Mouse (Mus musculus): ENCODE results near the gene 9930111J21Rik2. TPM values are rescaled to one million over a fixed set of nuclear protein-coding genes. Genes with fewer than 3 reads are reported as not detected.

The 9930111J21Rik2 gene
- polyA plus RNA-seq, 1 experiment from 2014 or later = 0.83 TPM

DNA sequence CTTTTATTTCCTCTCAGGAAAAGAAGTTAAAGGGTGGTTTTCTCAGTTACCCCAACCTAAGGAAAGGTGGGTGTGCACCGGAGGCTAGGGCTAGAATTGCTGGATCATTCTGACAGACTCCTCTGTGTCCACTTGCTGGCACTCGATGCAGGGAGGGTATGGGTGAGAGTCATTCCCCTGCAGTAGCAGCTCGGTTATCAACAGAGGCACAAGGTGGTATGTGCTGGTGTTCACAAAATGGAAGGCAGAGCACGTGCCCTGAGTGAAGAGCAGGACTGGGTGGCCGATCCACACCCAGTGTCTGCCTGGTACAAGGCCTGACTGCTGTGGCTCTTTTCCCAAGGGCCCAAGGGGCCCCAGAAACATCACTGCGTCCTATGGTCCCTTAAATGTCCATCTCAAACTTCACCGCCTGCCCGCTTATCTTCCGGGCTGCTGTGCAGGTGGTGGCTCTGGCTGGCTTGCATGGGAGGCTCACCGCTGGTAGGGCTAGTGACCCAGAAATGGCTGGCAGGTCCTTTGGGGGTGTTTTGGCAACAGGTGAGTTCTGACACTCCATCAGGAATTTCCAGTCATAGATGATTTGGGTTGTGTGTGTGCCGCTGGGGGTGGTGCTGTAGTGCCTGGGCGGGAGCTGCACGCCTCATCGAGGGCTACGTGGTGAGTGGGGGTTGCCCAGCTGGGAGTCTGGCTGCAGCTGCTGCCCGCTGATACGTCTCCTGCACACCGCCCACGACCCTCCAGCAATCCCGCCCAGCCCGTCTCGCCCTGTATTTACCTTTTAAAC, 37.0 kb upstream of the 9930111J21Rik2 start:
- Histone ChIP-seq H3K9me3 (replicated peaks) (no peaks in the 10 kb centered on the region), H3K27ac (replicated peaks) (no peak overlapping the region), H3K4me2 (replicated peaks) (peak overlapping the region; percentile 36), H3K9ac (no peak overlapping the region), H3K4me1 (peaks cover 8% of the 10 kb centered on the region; the same call in 1 of the 2 replicates), H3K36me3 (no peaks in the 10 kb centered on the region), H3K27me3 (no peaks in the 10 kb centered on the region), H3K4me3 (replicated peaks) (0 out of 2 replicates have a peak overlapping the region, but pooled peaks have one; percentile 2)
- WGBS = 28% methylated on average over 22 of the region's 22 CpGs
- peak; percentile 54; the same call in 1 of the 2 replicates for ATAC-seq (ENCODE audit: insufficient number of reproducible peaks, low FRiP score, low TSS enrichment, low read depth)

- WGBS = 75% methylated on average over 6 of the region's 6 CpGs
- no peak overlapping the region for H3K4me2 ChIP-seq (replicated peaks)
- H3K4me3 ChIP-seq (replicated peaks) = no peak overlapping the region
- no peak for ATAC-seq (ENCODE audit: insufficient number of reproducible peaks, low FRiP score, low TSS enrichment, low read depth)
- no peaks in the 10 kb centered on the region for H3K27me3 ChIP-seq
- no peak overlapping the region for H3K27ac ChIP-seq (replicated peaks)
- H3K9ac ChIP-seq = no peak overlapping the region
- H3K4me1 ChIP-seq = peaks cover 8% of the 10 kb centered on the region; the same call in 1 of the 2 replicates
- H3K9me3 ChIP-seq (replicated peaks) = no peaks in the 10 kb centered on the region
- H3K36me3 ChIP-seq = no peaks in the 10 kb centered on the region
These were observed 35.9 kb upstream of the 9930111J21Rik2 start for GRCm38 (mm10) chr11:49086858-49087361.

- H3K27me3 ChIP-seq = no peaks in the 10 kb centered on the region
- H3K27ac ChIP-seq (replicated peaks) = no peak overlapping the region
- no peak overlapping the region for H3K9ac ChIP-seq
- no peaks in the 10 kb centered on the region for H3K9me3 ChIP-seq (replicated peaks)
- peaks cover 8% of the 10 kb centered on the region; the same call in 1 of the 2 replicates for H3K4me1 ChIP-seq
- H3K36me3 ChIP-seq = no peaks in the 10 kb centered on the region
- H3K4me3 ChIP-seq (replicated peaks) = no peak overlapping the region
- H3K4me2 ChIP-seq (replicated peaks) = no peak overlapping the region
- 42% methylated on average over 3 of the region's 3 CpGs for WGBS
- no peak for ATAC-seq (ENCODE audit: insufficient number of reproducible peaks, low FRiP score, low TSS enrichment, low read depth)
These were observed 33.8 kb upstream of the 9930111J21Rik2 start for GRCm38 (mm10) chr11:49084875-49085274.

DNA sequence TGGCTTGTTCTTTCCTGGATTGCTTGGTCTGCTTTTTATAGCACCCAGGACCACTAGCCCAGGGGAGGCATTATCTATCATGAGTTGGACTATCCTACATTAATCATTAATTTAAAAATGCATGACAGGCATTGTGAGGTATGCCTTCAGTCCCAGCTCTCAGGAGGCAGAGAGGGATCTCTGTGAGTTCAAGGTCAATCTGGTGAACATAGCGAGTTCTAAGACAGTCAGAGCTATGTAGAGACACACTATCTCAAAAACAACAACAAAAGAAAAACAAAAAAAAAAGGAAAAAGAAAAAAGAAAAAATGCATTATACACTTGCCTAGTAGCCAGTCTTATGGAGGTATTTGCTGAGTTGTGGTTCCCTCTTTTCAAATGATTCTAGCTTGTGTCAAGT, 33.3 kb upstream of the 9930111J21Rik2 start:
- WGBS = 70% methylated on average over 1 of the region's 1 CpGs
- Histone ChIP-seq H3K4me2 (replicated peaks) (no peak overlapping the region), H3K36me3 (no peaks in the 10 kb centered on the region), H3K9ac (no peak overlapping the region), H3K9me3 (replicated peaks) (no peaks in the 10 kb centered on the region), H3K4me3 (replicated peaks) (no peak overlapping the region), H3K27ac (replicated peaks) (no peak overlapping the region), H3K4me1 (peaks cover 8% of the 10 kb centered on the region; the same call in 1 of the 2 replicates), H3K27me3 (no peaks in the 10 kb centered on the region)
- ATAC-seq (ENCODE audit: insufficient number of reproducible peaks, low FRiP score, low TSS enrichment, low read depth) = no peak

- Histone ChIP-seq H3K27me3 (no peaks in the 10 kb centered on the region), H3K36me3 (no peaks in the 10 kb centered on the region), H3K27ac (replicated peaks) (no peak overlapping the region), H3K4me3 (replicated peaks) (no peak overlapping the region), H3K9me3 (replicated peaks) (no peaks in the 10 kb centered on the region), H3K4me2 (replicated peaks) (no peak overlapping the region), H3K9ac (no peak overlapping the region), H3K4me1 (peaks cover 8% of the 10 kb centered on the region; the same call in 1 of the 2 replicates)
- 75% methylated on average over 3 of the region's 3 CpGs for WGBS
- ATAC-seq (ENCODE audit: insufficient number of reproducible peaks, low FRiP score, low TSS enrichment, low read depth) = no peak
These were observed 32.8 kb upstream of the 9930111J21Rik2 start for GRCm38 (mm10) chr11:49083808-49084207.

GRCm38 (mm10) chr11:49083146-49083545, 32.1 kb upstream of the 9930111J21Rik2 start:
- Histone ChIP-seq H3K4me1 (peaks cover 4% of the 10 kb centered on the region; the same call in 1 of the 2 replicates), H3K4me2 (replicated peaks) (no peak overlapping the region), H3K9ac (no peak overlapping the region), H3K4me3 (replicated peaks) (no peak overlapping the region), H3K27me3 (no peaks in the 10 kb centered on the region), H3K9me3 (replicated peaks) (no peaks in the 10 kb centered on the region), H3K36me3 (no peaks in the 10 kb centered on the region), H3K27ac (replicated peaks) (no peak overlapping the region)
- ATAC-seq (ENCODE audit: insufficient number of reproducible peaks, low FRiP score, low TSS enrichment, low read depth) = no peak
- 88% methylated on average over 1 of the region's 1 CpGs for WGBS

- Histone ChIP-seq H3K4me1 (no peaks in the 10 kb centered on the region), H3K9me3 (replicated peaks) (no peaks in the 10 kb centered on the region), H3K36me3 (no peaks in the 10 kb centered on the region), H3K4me3 (replicated peaks) (no peak overlapping the region), H3K4me2 (replicated peaks) (no peak overlapping the region), H3K27me3 (no peaks in the 10 kb centered on the region), H3K27ac (replicated peaks) (no peak overlapping the region), H3K9ac (no peak overlapping the region)
- ATAC-seq (ENCODE audit: insufficient number of reproducible peaks, low FRiP score, low TSS enrichment, low read depth) = no peak
- WGBS = 76% methylated on average over 3 of the region's 3 CpGs
These were observed 30.8 kb upstream of the 9930111J21Rik2 start for GRCm38 (mm10) chr11:49081886-49082285.

- Histone ChIP-seq H3K4me1 (no peaks in the 10 kb centered on the region), H3K9me3 (replicated peaks) (no peaks in the 10 kb centered on the region), H3K27me3 (no peaks in the 10 kb centered on the region), H3K36me3 (no peaks in the 10 kb centered on the region), H3K4me2 (replicated peaks) (no peak overlapping the region), H3K4me3 (replicated peaks) (no peak overlapping the region), H3K9ac (no peak overlapping the region), H3K27ac (replicated peaks) (no peak overlapping the region)
- ATAC-seq (ENCODE audit: insufficient number of reproducible peaks, low FRiP score, low TSS enrichment, low read depth) = no peak
- WGBS = 68% methylated on average over 4 of the region's 4 CpGs
These were observed 30.3 kb upstream of the 9930111J21Rik2 start for GRCm38 (mm10) chr11:49081356-49081755.

DNA sequence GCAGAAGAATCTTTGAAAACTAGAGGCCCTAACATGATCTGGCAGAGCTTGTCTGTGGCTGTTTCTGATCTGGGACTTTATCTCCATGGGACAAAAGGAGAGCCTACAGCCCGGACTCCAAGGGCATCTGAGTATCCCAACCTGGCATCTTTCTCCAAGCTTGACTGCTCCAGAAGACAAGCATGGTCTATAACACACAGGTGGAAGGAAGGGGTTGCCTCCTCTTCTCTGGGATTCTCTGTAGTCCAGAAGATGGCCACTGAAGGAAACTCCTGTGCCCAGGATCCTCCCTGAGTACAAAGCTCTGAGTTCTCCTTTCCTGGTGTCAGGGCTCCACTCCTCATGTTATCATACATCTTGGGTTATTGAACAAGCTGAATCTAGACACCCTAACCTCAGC, 29.6 kb upstream of the 9930111J21Rik2 start:
- Histone ChIP-seq H3K27ac (replicated peaks) (no peak overlapping the region), H3K4me2 (replicated peaks) (no peak overlapping the region), H3K4me3 (replicated peaks) (no peak overlapping the region), H3K4me1 (no peaks in the 10 kb centered on the region), H3K27me3 (no peaks in the 10 kb centered on the region), H3K9me3 (replicated peaks) (no peaks in the 10 kb centered on the region), H3K9ac (no peak overlapping the region), H3K36me3 (no peaks in the 10 kb centered on the region)
- WGBS = 66% methylated on average over 1 of the region's 1 CpGs
- no peak for ATAC-seq (ENCODE audit: insufficient number of reproducible peaks, low FRiP score, low TSS enrichment, low read depth)

GRCm38 (mm10) chr11:49078719-49079118, 27.7 kb upstream of the 9930111J21Rik2 start:
- H3K9me3 ChIP-seq (replicated peaks) = no peaks in the 10 kb centered on the region
- no peaks in the 10 kb centered on the region for H3K4me1 ChIP-seq
- no peak overlapping the region for H3K27ac ChIP-seq (replicated peaks)
- no peak for ATAC-seq (ENCODE audit: insufficient number of reproducible peaks, low FRiP score, low TSS enrichment, low read depth)
- H3K4me2 ChIP-seq (replicated peaks) = no peak overlapping the region
- H3K36me3 ChIP-seq = no peaks in the 10 kb centered on the region
- no peak overlapping the region for H3K4me3 ChIP-seq (replicated peaks)
- H3K27me3 ChIP-seq = no peaks in the 10 kb centered on the region
- no peak overlapping the region for H3K9ac ChIP-seq
- 81% methylated on average over 3 of the region's 3 CpGs for WGBS

DNA sequence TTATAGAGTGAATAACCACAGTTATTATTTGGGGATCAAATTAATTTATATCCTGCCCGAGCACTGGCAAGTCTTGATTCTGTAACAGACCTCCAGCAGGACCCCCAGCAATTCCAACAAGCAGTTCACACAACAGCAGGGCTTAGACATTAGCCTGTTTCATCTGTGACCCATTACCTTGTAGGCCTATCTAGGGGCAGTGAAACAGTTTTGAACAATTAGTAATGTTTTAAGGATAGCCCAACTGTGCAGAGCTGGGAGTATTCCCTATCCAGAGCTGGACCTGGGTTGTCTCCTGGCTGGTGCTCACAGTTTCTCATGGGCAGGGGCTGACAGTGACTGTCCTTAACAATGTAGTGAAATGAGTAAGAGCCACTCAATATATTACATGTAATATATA, 26.0 kb upstream of the 9930111J21Rik2 start:
- Histone ChIP-seq H3K4me3 (replicated peaks) (no peak overlapping the region), H3K36me3 (no peaks in the 10 kb centered on the region), H3K9me3 (replicated peaks) (no peaks in the 10 kb centered on the region), H3K27ac (replicated peaks) (no peak overlapping the region), H3K4me2 (replicated peaks) (no peak overlapping the region), H3K9ac (no peak overlapping the region), H3K27me3 (no peaks in the 10 kb centered on the region), H3K4me1 (no peaks in the 10 kb centered on the region)
- no peak for ATAC-seq (ENCODE audit: insufficient number of reproducible peaks, low FRiP score, low TSS enrichment, low read depth)
- 46% methylated on average over 1 of the region's 1 CpGs for WGBS

All from embryonic facial prominence, embryonic 15.5 days (tissue).